Mouse (Mus musculus) spleen, adult 2 months (tissue): ENCODE measurements around the gene Cass4. TPM values are rescaled to one million over a fixed set of nuclear protein-coding genes. Genes with fewer than 3 reads are reported as not detected.

Experiments
- DNase-seq, 2 experiments: peaks; one replicate each; pipeline versions ENCODE4 v3.0.0 to v3.0.0-alpha.2; 2012 to 2021; ENCODE audit warnings: low spot score in 2 of 2, low read depth in 1 of 2
- H3K27ac ChIP-seq: fragments of 200-500 bp; 2 replicates; pipeline ENCODE4 v1.5.1; 2012; ENCODE audit warnings: low read length, inconsistent platforms; ENCODE audit not compliant: insufficient read depth
- H3K27me3 ChIP-seq: fragments of 200-500 bp; 2 replicates; pipeline ENCODE4 v1.6.1; 2012; ENCODE audit warnings: mild to moderate bottlenecking, moderate library complexity, low read length, inconsistent platforms; ENCODE audit not compliant: control insufficient read depth, insufficient read depth
- H3K36me3 ChIP-seq: fragments of 200-500 bp; 2 replicates; pipeline ENCODE4 v1.6.1; 2012; ENCODE audit warnings: mild to moderate bottlenecking, low read length, inconsistent platforms; ENCODE audit not compliant: control insufficient read depth, insufficient read depth
- H3K4me1 ChIP-seq: fragments of 200-500 bp; 2 replicates; pipeline ENCODE4 v1.6.1; 2011; ENCODE audit warnings: inconsistent platforms; ENCODE audit not compliant: control insufficient read depth, insufficient read depth, insufficient read length
- H3K4me3 ChIP-seq: fragments of 200-500 bp; 2 replicates; pipeline ENCODE4 v1.5.1; 2011; ENCODE audit warnings: mild to moderate bottlenecking, inconsistent platforms; ENCODE audit not compliant: insufficient read depth, insufficient read length; ENCODE audit errors: extremely low read depth
- CTCF ChIP-seq: fragments of 200-500 bp; IDR thresholded peaks from 2 replicates; pipeline ENCODE4 v1.5.1; 2011; ENCODE audit warnings: mild to moderate bottlenecking, inconsistent platforms; ENCODE audit not compliant: insufficient read depth, insufficient read length, insufficient replicate concordance; ENCODE audit errors: extremely low read depth
- POLR2A ChIP-seq: fragments of 200-500 bp; IDR thresholded peaks from 2 replicates; pipeline ENCODE4 v1.6.1; 2011; ENCODE audit warnings: low read depth, low read length, inconsistent platforms
- WGBS: fragments of 180-500 bp; shearing (Covaris S2); methylation state at CpG from one replicate; pipeline ENCODE4 v1.1.7; 2018; 5-methylcytosine and 5-hydroxymethylcytosine counted together
- polyA plus RNA-seq: library from polyadenylated mRNA; depleted of rRNA; stranded (reverse); fragments of >200 nt; gene quantifications from 2 replicates; pipeline ENCODE4 v1.2.3, GENCODE M21; 2012; rRNA removed

The Cass4 gene
- polyA plus RNA-seq = 1.6 and 2.0 TPM in 2 replicates

DNA sequence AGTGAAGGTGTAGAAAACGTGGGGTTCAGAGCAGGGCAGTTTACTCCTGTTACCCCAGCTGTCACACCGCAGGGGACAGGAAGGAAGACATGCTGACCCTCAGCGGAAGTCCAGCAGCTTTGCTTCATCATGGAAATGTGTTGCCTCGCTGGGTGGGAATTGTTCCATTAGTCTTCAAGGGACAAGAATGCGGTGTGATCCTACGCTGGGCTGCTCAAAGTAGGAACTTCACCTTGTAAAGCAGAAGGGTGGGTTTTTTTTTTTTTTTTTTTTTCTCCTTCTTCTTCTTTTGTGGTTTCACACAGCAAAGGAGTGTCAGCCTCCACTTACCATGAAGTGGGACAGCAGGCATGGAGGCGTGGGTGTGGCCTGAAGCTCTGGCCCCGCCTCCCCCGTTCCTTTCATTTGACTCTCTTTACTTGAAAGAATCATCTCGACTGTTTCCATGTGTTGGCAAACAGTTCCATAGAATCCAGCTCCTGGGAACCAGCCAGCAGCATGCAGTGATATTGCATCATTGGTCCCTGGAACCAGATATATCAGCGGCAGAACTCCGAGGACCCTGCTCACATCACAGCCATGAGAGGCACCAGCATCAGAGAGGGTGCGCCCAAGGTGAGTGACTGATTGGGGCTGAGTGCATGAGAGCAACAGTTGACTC lies at the start of gene Cass4:
Gene Cass4 (plus strand): TSS at position 404 of the 661 bp plus-strand sequence.
- 11% methylated on average over 13 of the region's 13 CpGs for WGBS
- peak within 1 kb of the TSS; percentile 39; the same call in 1 of the 2 replicates for H3K4me3 ChIP-seq
- DNase-seq = peak; percentile 47 to 67
- no peaks in the 10 kb centered on the region for H3K36me3 ChIP-seq
- no peaks in the 10 kb centered on the region for H3K27me3 ChIP-seq
- peaks cover 10% of the 10 kb centered on the region; the same call in 1 of the 2 replicates for H3K4me1 ChIP-seq
- TF ChIP-seq CTCF (no peak), POLR2A (no peak)
- peak within 1 kb of the TSS; percentile 46 for H3K27ac ChIP-seq

GRCm38 (mm10) chr2:172344669-172345068 lies 48.9 kb upstream of the Cass4 start:
- no peak for DNase-seq
- H3K27ac ChIP-seq = no peak overlapping the region

DNA sequence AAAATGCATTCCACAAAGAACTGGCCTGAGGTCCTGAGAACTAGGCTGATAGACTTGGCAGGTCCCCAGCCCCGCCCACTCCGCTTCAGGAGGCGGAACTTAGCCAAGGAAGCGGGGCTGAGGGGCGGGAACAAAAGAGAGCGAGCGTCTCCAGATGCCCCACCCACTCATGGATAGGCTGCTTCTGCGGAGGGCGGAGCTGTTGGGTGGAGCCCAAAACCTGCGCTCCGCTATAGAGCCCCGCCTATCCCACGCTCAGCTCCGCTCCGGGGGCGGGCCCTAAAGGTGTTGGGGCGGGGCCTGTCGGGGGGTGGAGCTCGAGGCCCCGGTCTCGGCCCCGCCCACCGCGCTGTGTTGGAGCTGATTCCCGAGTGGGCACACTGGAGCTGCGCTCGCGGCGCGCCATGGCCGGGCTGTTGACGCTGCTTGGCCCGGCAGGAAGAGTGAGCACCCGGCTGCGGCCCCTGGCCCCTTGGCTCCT lies 48.3 kb upstream of the Cass4 start, which contains the start of gene Fam210b:
Gene Fam210b (plus strand): TSS at position 308 of the 481 bp plus-strand sequence.
- TF ChIP-seq POLR2A = peak; percentile 17; the same call in 1 of the 2 replicates
- TF ChIP-seq CTCF = no peak
- WGBS = under 1% methylated on average over 35 of the region's 35 CpGs

More at GRCm38 (mm10) chr2:172344669-172345068, 48.9 kb upstream of the Cass4 start:
- Histone ChIP-seq H3K4me3 (no peak overlapping the region), H3K4me1 (peaks cover 5% of the 10 kb centered on the region; the same call in 1 of the 2 replicates), H3K36me3 (no peaks in the 10 kb centered on the region), H3K27me3 (no peaks in the 10 kb centered on the region)
- 34% methylated on average over 5 of the region's 5 CpGs for WGBS
- TF ChIP-seq CTCF (no peak), POLR2A (no peak)

DNA sequence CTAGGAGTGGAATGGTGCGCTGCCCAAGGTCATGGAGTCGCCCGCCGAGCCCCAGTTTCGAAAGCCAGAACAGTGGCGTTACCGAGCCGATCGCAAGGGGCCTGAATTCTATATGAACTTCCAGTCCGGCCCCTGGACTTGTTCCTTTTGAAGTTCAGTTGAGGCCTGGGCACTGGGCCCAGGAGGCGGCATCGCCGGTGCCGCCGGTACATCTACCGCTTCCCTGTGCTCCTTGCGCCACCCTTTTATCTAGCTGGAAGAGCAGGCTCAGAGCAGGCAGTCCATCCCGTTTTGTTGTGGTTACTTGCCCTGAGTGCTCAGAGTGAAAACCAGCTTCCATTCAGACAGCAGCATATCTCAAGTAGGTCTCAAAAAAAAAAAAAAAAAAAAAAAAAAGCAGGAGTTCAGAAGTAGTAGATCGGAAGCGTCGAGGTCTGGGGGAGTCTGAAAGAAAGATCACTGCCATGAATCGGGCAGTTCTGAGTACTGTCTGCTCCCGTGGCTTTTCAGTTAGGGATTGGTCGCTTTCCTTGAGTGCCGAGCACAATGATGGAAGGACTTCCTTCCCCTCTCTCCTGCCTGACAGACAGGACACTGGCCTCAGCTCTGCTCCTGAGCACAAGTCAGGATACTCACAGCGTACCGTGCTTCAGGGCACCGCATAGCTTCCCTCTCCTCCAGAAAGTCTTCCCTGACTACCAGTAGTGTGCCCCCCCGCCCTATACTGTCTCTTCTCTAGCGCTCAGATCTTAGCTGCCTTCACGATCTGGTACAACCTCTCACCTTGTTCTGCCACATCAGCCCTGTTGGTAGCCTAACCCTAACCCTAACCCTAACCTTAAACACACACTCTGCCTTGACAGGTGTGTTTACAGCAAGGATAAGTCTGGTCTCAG lies 47.3 kb upstream of the Cass4 start:
- Histone ChIP-seq H3K27me3 (no peaks in the 10 kb centered on the region), H3K4me3 (peak overlapping the region; percentile 76), H3K27ac (peak overlapping the region; percentile 42; the same call in 1 of the 2 replicates), H3K4me1 (peaks cover 5% of the 10 kb centered on the region; the same call in 1 of the 2 replicates), H3K36me3 (no peaks in the 10 kb centered on the region)
- DNase-seq = no peak
- WGBS = 19% methylated on average over 31 of the region's 31 CpGs
- TF ChIP-seq POLR2A (no peak), CTCF (no peak)

More for the DNA sequence above, 48.3 kb upstream of the Cass4 start, which contains the start of gene Fam210b:
- DNase-seq = peak; percentile 94 to 95
- H3K36me3 ChIP-seq = no peaks in the 10 kb centered on the region
- H3K4me3 ChIP-seq = peak within 1 kb of the TSS; percentile 76
- peaks cover 5% of the 10 kb centered on the region; the same call in 1 of the 2 replicates for H3K4me1 ChIP-seq
- peak within 1 kb of the TSS; percentile 42; the same call in 1 of the 2 replicates for H3K27ac ChIP-seq
- no peaks in the 10 kb centered on the region for H3K27me3 ChIP-seq

DNA sequence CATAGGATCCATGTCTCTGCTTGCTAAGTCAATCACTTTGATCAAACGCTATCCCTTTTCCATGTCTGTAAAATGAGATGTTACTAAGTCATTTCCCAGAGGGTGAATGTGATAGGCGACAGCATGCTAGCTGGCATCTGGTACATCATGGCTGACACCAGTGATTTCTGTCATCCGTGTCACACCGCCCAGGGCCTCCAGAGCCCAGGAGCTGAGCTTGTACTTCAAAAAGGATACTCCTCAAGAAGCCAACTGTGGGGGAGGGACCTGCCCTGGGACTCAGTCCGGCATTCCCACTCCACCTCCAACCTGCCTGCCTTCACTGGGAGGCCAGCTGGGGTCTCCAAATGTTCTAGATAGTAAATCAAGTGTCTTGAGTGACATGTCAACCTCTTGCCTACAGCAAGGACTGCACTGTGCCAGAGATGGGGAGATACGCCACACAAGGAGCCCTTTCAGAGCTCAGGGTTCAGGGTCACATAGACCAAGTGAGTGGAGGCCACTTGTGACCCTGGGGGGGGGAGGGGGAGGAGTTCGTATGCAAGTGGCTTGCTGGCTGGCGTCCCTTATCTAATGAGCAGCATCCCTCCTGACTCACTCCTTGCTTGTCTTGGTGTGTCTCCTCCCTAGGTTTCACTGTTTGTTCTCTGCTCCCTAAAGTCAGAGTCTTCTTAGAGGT lies 46.5 kb upstream of the Cass4 start:
- H3K4me1 ChIP-seq = peaks cover 5% of the 10 kb centered on the region; the same call in 1 of the 2 replicates
- DNase-seq = no peak

More for the DNA sequence above, 46.5 kb upstream of the Cass4 start:
- Histone ChIP-seq H3K36me3 (no peaks in the 10 kb centered on the region), H3K27ac (no peak overlapping the region; the same call in 1 of the 2 replicates), H3K4me3 (0 out of 2 replicates have a peak overlapping the region, but pooled peaks have one; percentile 76), H3K27me3 (no peaks in the 10 kb centered on the region)
- WGBS = 86% methylated on average over 8 of the region's 8 CpGs
- no peak for TF ChIP-seq POLR2A
- TF ChIP-seq CTCF = no peak
